ENCODE assay signal across 8 mouse cellular contexts in genomic region chr12:32060247-32061089, GRCm38 (mm10). TPM values are rescaled to one million over a fixed set of nuclear protein-coding genes. Genes with fewer than 3 reads are reported as not detected.
DNase-seq lines count a peak whose midpoint lies in the region; ATAC-seq lines count a peak whose summit lies in the region.

No protein-coding gene starts in this region.

- ATAC-seq in embryonic facial prominence, embryonic 14.5 days (ENCODE audit: low read depth): peak; percentile 85
- ATAC-seq in hindbrain, embryonic 12.5 days (ENCODE audit: low FRiP score): peak; percentile 83
- peak; percentile 70 for ATAC-seq in stomach, embryonic 15.5 days (ENCODE audit: insufficient read depth, low FRiP score, low read depth)

- peak overlapping the region; percentile 78 for H3K9ac ChIP-seq in embryonic facial prominence, embryonic 14.5 days (ENCODE audit: low read depth, low read length)
- H3K9ac ChIP-seq in hindbrain, embryonic 12.5 days: peak overlapping the region; percentile 94
- H3K9ac ChIP-seq in stomach, embryonic 15.5 days: peak overlapping the region; percentile 83

- no peaks in the 10 kb centered on the region for H3K36me3 ChIP-seq in embryonic facial prominence, embryonic 14.5 days (ENCODE audit: control insufficient read depth, insufficient read depth, low read length)
- 0 out of 2 replicates have a peak, but pooled peaks cover 2% of the 10 kb centered on the region for H3K36me3 ChIP-seq in hindbrain, embryonic 12.5 days
- H3K36me3 ChIP-seq in macrophage (ENCODE audit: inconsistent target): no peaks in the 10 kb centered on the region
- no peaks in the 10 kb centered on the region for H3K36me3 ChIP-seq in stomach, embryonic 15.5 days

- H3K27me3 ChIP-seq in embryonic facial prominence, embryonic 14.5 days (replicated peaks; ENCODE audit: control insufficient read depth, insufficient read depth, low read length): no peaks in the 10 kb centered on the region
- H3K27me3 ChIP-seq in hindbrain, embryonic 12.5 days: no peaks in the 10 kb centered on the region
- no peaks in the 10 kb centered on the region for H3K27me3 ChIP-seq in stomach, embryonic 15.5 days (replicated peaks)

- 2% methylated on average over 20 of the region's 66 CpGs for WGBS in embryonic facial prominence, embryonic 14.5 days
- under 1% methylated on average over 44 of the region's 66 CpGs for WGBS in hindbrain, embryonic 12.5 days
- WGBS in macrophage (ENCODE audit: missing documents): under 1% methylated on average over 60 of the region's 66 CpGs
- WGBS in stomach, embryonic 15.5 days: under 1% methylated on average over 61 of the region's 66 CpGs

- H3K4me3 ChIP-seq in embryonic facial prominence, embryonic 14.5 days (ENCODE audit: low read depth, low read length): peak overlapping the region; percentile 83
- peak overlapping the region; percentile 88 for H3K4me3 ChIP-seq in hindbrain, embryonic 12.5 days
- H3K4me3 ChIP-seq in macrophage (ENCODE audit: inconsistent target): peak overlapping the region; percentile 59
- peak overlapping the region; percentile 82 for H3K4me3 ChIP-seq in stomach, embryonic 15.5 days (replicated peaks)

- no peaks in the 10 kb centered on the region for H3K9me3 ChIP-seq in embryonic facial prominence, embryonic 14.5 days (ENCODE audit: control insufficient read depth, low read length)
- no peaks in the 10 kb centered on the region for H3K9me3 ChIP-seq in hindbrain, embryonic 12.5 days (replicated peaks)
- H3K9me3 ChIP-seq in stomach, embryonic 15.5 days: no peaks in the 10 kb centered on the region

- peak overlapping the region; percentile 91 for H3K4me2 ChIP-seq in embryonic facial prominence, embryonic 14.5 days (ENCODE audit: low read depth, low read length)
- H3K4me2 ChIP-seq in hindbrain, embryonic 12.5 days (replicated peaks): peak overlapping the region; percentile 65
- peak overlapping the region; percentile 87 for H3K4me2 ChIP-seq in stomach, embryonic 15.5 days

- H3K27ac ChIP-seq in embryonic facial prominence, embryonic 14.5 days (replicated peaks; ENCODE audit: low read depth, low read length): peak overlapping the region; percentile 91
- peak overlapping the region; percentile 98 for H3K27ac ChIP-seq in hindbrain, embryonic 12.5 days
- no peak overlapping the region for H3K27ac ChIP-seq in macrophage
- peak overlapping the region; percentile 94 for H3K27ac ChIP-seq in stomach, embryonic 15.5 days

- H3K79me2 ChIP-seq in macrophage (ENCODE audit: inconsistent target): no peaks in the 10 kb centered on the region; the same call in 1 of the 2 replicates

- H3K4me1 ChIP-seq in embryonic facial prominence, embryonic 14.5 days (ENCODE audit: control insufficient read depth, insufficient read depth, low read length): peaks cover 6% of the 10 kb centered on the region; the same call in 1 of the 2 replicates
- peaks cover 30% of the 10 kb centered on the region for H3K4me1 ChIP-seq in hindbrain, embryonic 12.5 days
- H3K4me1 ChIP-seq in stomach, embryonic 15.5 days: no peaks in the 10 kb centered on the region

- peak; percentile 20 for DNase-seq in cerebellum, adult 8-10 months
- DNase-seq in cerebellum, postnatal 10 days: no peak
- DNase-seq in right cerebral cortex, adult 18-20 months: peak; percentile 52
- DNase-seq in right cerebral cortex, postnatal 14 days: no peak
- peak; percentile 73 for DNase-seq in embryonic facial prominence, embryonic 14.5 days (ENCODE audit: low spot score)

RNA-seq across cellular contexts. Expression of gene Prkar2b, which starts 0.6 kb away (rescaled TPM):
- polyA plus RNA-seq in embryonic facial prominence, embryonic 14.5 days (2014; fragmentation: Nextera tagmentation; extraction: Ambion mirVana): 35.8 and 41.0 TPM in 2 replicates
- polyA plus RNA-seq in hindbrain, embryonic 12.5 days (2016; fragmentation: Nextera tagmentation; extraction: Ambion mirVana): 89.0 and 95.7 TPM in 2 replicates
- total RNA-seq in macrophage (2018; cell fraction: chromatin; rRNA removed): 1 to 10 TPM in 25 of 26 experiments, under 1 TPM in 1; 0.71 to 9.1 (median 3.6) TPM
- 10 to 100 TPM in 13 of 26 experiments, 1 to 10 TPM in 13; 4.2 to 13.3 (median 9.9) TPM for total RNA-seq in macrophage (2018; cell fraction: cytosol; rRNA removed)
- 10 to 100 TPM in 1 of 26 experiments, 1 to 10 TPM in 25; 2.1 to 18.1 (median 4.7) TPM for total RNA-seq in macrophage (2018; cell fraction: nucleus; rRNA removed)
- polyA plus RNA-seq in macrophage (2018): 8.3 to 34.2 TPM (median 9.2 TPM) in 3 replicates
- 28.9 and 29.6 TPM in 2 replicates for polyA plus RNA-seq in stomach, embryonic 15.5 days (2015; fragmentation: Nextera tagmentation; extraction: Ambion mirVana)

Comparison
In these comparisons a context has a peak if more than half of its experiments do, and no peak if none do; other contexts are left out.
1. DNase-seq: peak in cerebellum, adult 8-10 months (single experiment), right cerebral cortex, adult 18-20 months (single experiment) and embryonic facial prominence, embryonic 14.5 days (single experiment); none in cerebellum, postnatal 10 days (0 of 2) and right cerebral cortex, postnatal 14 days (single experiment).
2. Peak in every context shown above with its lines, with median percentiles within 50 percentile points of each other: ATAC-seq, H3K4me2 ChIP-seq, H3K4me3 ChIP-seq and H3K9ac ChIP-seq.